8 mouse cellular contexts compared by ENCODE assay signal in the genomic region with DNA sequence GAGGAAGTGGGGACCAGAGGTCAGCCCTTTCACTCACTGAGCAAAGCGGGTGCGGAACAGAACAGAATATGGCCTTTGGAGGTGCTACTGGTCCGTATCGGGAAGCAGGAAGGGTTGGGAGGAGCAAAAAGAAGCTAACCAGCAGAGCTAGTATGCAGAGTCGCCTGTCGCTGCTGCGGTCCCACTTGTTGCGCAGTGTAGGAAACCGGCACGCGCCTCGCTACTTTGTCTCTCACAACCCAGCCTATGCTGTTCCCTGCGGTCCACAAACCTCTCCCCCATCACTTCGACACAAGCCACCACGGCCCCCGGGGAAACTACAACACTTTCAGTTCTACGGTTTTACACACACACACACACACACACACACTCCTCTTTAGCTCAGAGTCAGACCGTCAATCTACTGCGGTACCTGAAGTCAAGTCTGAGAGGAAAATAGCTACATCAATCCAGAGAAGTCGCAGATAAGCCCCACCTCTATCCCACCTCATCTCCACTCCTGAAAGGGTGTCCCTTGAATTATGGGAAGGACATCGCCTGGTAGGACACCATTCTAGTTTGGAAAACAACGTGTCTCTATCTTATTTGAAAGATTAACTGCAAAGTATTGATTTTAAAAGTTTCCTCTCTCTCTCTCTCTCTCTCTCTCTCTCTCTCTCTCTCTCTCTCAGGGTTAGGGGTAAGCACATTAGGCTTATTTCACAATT. TPM values are rescaled to one million over a fixed set of nuclear protein-coding genes. Genes with fewer than 3 reads are reported as not detected.
DNase-seq lines count a peak whose midpoint lies in the region; ATAC-seq and TF ChIP-seq lines count a peak whose summit lies in the region.

No protein-coding gene starts in this region.

- H3K9ac ChIP-seq in intestine, postnatal 0 days (ENCODE audit: low read depth, low read length), result peak overlapping the region; percentile 53
- peak overlapping the region; percentile 66 for H3K9ac ChIP-seq in neural tube, embryonic 13.5 days

- no peaks in the 10 kb centered on the region for H3K36me3 ChIP-seq in intestine, postnatal 0 days (ENCODE audit: control insufficient read depth, insufficient read depth)
- no peaks in the 10 kb centered on the region for H3K36me3 ChIP-seq in neural tube, embryonic 13.5 days

- 1% methylated on average over 22 of the region's 22 CpGs for WGBS in intestine, postnatal 0 days
- 2% methylated on average over 22 of the region's 22 CpGs for WGBS in neural tube, embryonic 13.5 days

- 0 out of 2 replicates have a peak overlapping the region, but pooled peaks have one; percentile 30 for H3K27ac ChIP-seq in intestine, postnatal 0 days (ENCODE audit: low read depth, low read length)
- H3K27ac ChIP-seq in neural tube, embryonic 13.5 days (replicated peaks), result 0 out of 2 replicates have a peak overlapping the region, but pooled peaks have one; percentile 18

- peak; percentile 68 for DNase-seq in right cerebral cortex, postnatal 14 days
- no peak for DNase-seq in right cerebral cortex, adult 18-20 months
- peak; percentile 60 to 67 for DNase-seq in cerebellum, postnatal 10 days
- peak; percentile 73 to 85 for DNase-seq in heart, adult 18-20 months
- DNase-seq in lung, adult 18-20 months, result peak; percentile 69 to 70
- DNase-seq in urinary bladder, postnatal 14 days (ENCODE audit: low spot score), result peak; percentile 55

- H3K27me3 ChIP-seq in intestine, postnatal 0 days (replicated peaks; ENCODE audit: control insufficient read depth, insufficient read depth, low read length), result no peaks in the 10 kb centered on the region
- H3K27me3 ChIP-seq in neural tube, embryonic 13.5 days, result peaks cover 53% of the 10 kb centered on the region

- no peak for ATAC-seq in intestine, postnatal 0 days
- ATAC-seq in neural tube, embryonic 13.5 days (ENCODE audit: low read depth), result no peak

- no peaks in the 10 kb centered on the region for H3K4me1 ChIP-seq in intestine, postnatal 0 days (replicated peaks; ENCODE audit: control insufficient read depth, insufficient read depth, low read length)
- H3K4me1 ChIP-seq in neural tube, embryonic 13.5 days (replicated peaks), result peaks cover 72% of the 10 kb centered on the region

- peak overlapping the region; percentile 48 for H3K4me3 ChIP-seq in intestine, postnatal 0 days (ENCODE audit: low read depth, low read length)
- H3K4me3 ChIP-seq in neural tube, embryonic 13.5 days, result peak overlapping the region; percentile 58

- H3K9me3 ChIP-seq in intestine, postnatal 0 days (ENCODE audit: control insufficient read depth), result no peaks in the 10 kb centered on the region
- H3K9me3 ChIP-seq in neural tube, embryonic 13.5 days, result no peaks in the 10 kb centered on the region

- no peak for TF ChIP-seq CTCF in intestine, postnatal 0 days (IDR thresholded peaks at IDR 0.05; ENCODE audit: low read depth)

- peak overlapping the region; percentile 91 for H3K4me2 ChIP-seq in intestine, postnatal 0 days (replicated peaks; ENCODE audit: low read depth)
- peak overlapping the region; percentile 86 for H3K4me2 ChIP-seq in neural tube, embryonic 13.5 days

RNA-seq across cellular contexts. Expression of a gene that starts 3.4 kb away (rescaled TPM):
- not detected for total RNA-seq in heart, adult 18-20 months (2021)
- polyA plus RNA-seq in intestine, postnatal 0 days (2015; fragmentation: Nextera tagmentation; extraction: Ambion mirVana), result not detected in 2 replicates
- polyA plus RNA-seq in neural tube, embryonic 13.5 days (2015; fragmentation: Nextera tagmentation; extraction: Ambion mirVana), result not detected in 2 replicates

RNA-seq across cellular contexts. Expression of a gene that starts 3.7 kb away (rescaled TPM):
- total RNA-seq in heart, adult 18-20 months (2021), result 10 to 100 TPM; 21.2 to 24.4 TPM
- 2.1 and 2.6 TPM in 2 replicates for polyA plus RNA-seq in intestine, postnatal 0 days (2015; fragmentation: Nextera tagmentation; extraction: Ambion mirVana)
- polyA plus RNA-seq in neural tube, embryonic 13.5 days (2015; fragmentation: Nextera tagmentation; extraction: Ambion mirVana), result 0.37 and 0.53 TPM in 2 replicates

RNA-seq across cellular contexts. Expression of a gene that starts 52.7 kb away (rescaled TPM):
- total RNA-seq in heart, adult 18-20 months (2021), result not detected
- not detected in 2 replicates for polyA plus RNA-seq in intestine, postnatal 0 days (2015; fragmentation: Nextera tagmentation; extraction: Ambion mirVana)
- not detected in 2 replicates for polyA plus RNA-seq in neural tube, embryonic 13.5 days (2015; fragmentation: Nextera tagmentation; extraction: Ambion mirVana)
